In the genomic region with DNA sequence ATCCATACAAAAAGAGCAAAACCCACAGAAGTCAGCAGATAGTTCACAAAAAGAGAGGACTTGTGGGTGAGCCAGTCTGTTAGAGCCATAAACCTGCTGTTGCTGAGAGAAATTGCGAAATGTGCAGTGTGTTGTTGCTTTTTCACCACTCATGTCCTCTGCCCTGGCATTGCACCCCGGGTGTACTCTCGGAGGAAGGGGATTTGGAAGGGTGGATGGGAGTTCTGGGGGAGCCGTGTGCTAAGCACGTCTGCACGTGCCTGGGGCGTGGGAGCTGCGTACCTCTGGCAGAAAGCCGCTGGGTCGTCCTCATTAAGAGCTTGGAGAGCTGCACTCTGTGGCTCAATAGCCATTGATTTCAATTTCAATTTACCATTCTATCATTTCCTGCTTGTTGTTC, we compare ENCODE assay signal across 10 mouse cellular contexts.
DNase-seq lines count a peak whose midpoint lies in the region; ATAC-seq and TF ChIP-seq lines count a peak whose summit lies in the region.
"Had no signal": no experiment of that assay in that cellular context is flagged by ENCODE, and none has a peak within 500 bp of the region (broad histone marks: within the 10 kb centered on the region; RNA-seq: fewer than 3 reads in every experiment).

No protein-coding gene starts in this region.

- 76% methylated on average over 10 of the region's 10 CpGs for WGBS in intestine, embryonic 15.5 days
- 80% methylated on average over 10 of the region's 10 CpGs for WGBS in intestine, postnatal 0 days
- WGBS in forebrain, embryonic 14.5 days, result 32% methylated on average over 10 of the region's 10 CpGs
- 39% methylated on average over 10 of the region's 10 CpGs for WGBS in lung, postnatal 0 days

- TF ChIP-seq CTCF in intestine, postnatal 0 days (IDR thresholded peaks at IDR 0.05; ENCODE audit: low read depth), result no peak
- TF ChIP-seq CTCF in lung, postnatal 0 days (IDR thresholded peaks at IDR 0.05), result no peak

- peak; percentile 45 for ATAC-seq in intestine, embryonic 15.5 days
- ATAC-seq in intestine, postnatal 0 days, result no peak
- ATAC-seq in forebrain, embryonic 14.5 days, result peak; percentile 69
- peak; percentile 70 for ATAC-seq in lung, postnatal 0 days

- TF ChIP-seq EP300 in lung, postnatal 0 days (IDR thresholded peaks at IDR 0.05), result no peak

- H3K9me3 ChIP-seq in intestine, embryonic 15.5 days, result no peaks in the 10 kb centered on the region
- H3K9me3 ChIP-seq in intestine, postnatal 0 days (ENCODE audit: control insufficient read depth), result no peaks in the 10 kb centered on the region
- no peaks in the 10 kb centered on the region for H3K9me3 ChIP-seq in forebrain, embryonic 14.5 days (replicated peaks; ENCODE audit: control insufficient read depth, low read length)
- H3K9me3 ChIP-seq in lung, postnatal 0 days (ENCODE audit: low read length), result no peaks in the 10 kb centered on the region; the same call in 1 of the 2 replicates
- H3K9me3 ChIP-seq: stomach, embryonic 15.5 days had no signal

- H3K27me3 ChIP-seq in intestine, embryonic 15.5 days (replicated peaks), result no peaks in the 10 kb centered on the region
- no peaks in the 10 kb centered on the region for H3K27me3 ChIP-seq in intestine, postnatal 0 days (replicated peaks; ENCODE audit: control insufficient read depth, insufficient read depth, low read length)
- H3K27me3 ChIP-seq in forebrain, embryonic 14.5 days (replicated peaks; ENCODE audit: control insufficient read depth, insufficient read depth, low read length), result no peaks in the 10 kb centered on the region
- no peaks in the 10 kb centered on the region for H3K27me3 ChIP-seq in lung, postnatal 0 days (replicated peaks; ENCODE audit: insufficient read depth, low read length)
- H3K27me3 ChIP-seq: stomach, embryonic 15.5 days had no signal

- DNase-seq in NIH3T3 (ENCODE audit: low read depth), result peak; percentile 65
- DNase-seq in forebrain, embryonic 14.5 days (ENCODE audit: low spot score), result peak; percentile 49
- DNase-seq in lung, postnatal 0 days (ENCODE audit: low spot score), result peak; percentile 86
- DNase-seq in kidney, postnatal 14 days, result no peak
- DNase-seq in layer of hippocampus, adult 9-10 months (ENCODE audit: low spot score), result no peak
- no peak for DNase-seq in urinary bladder, postnatal 25 days (ENCODE audit: low spot score)
- DNase-seq: kidney, postnatal 25 days had no signal

- H3K4me3 ChIP-seq in intestine, embryonic 15.5 days (replicated peaks), result no peak overlapping the region
- H3K4me3 ChIP-seq in intestine, postnatal 0 days (ENCODE audit: low read depth, low read length), result no peak overlapping the region
- H3K4me3 ChIP-seq in forebrain, embryonic 14.5 days (ENCODE audit: low read depth, low read length), result no peak overlapping the region
- no peak overlapping the region for H3K4me3 ChIP-seq in lung, postnatal 0 days (ENCODE audit: low read depth, low read length)
- H3K4me3 ChIP-seq: stomach, embryonic 15.5 days had no signal

- no peak overlapping the region for H3K4me2 ChIP-seq in intestine, embryonic 15.5 days (replicated peaks)
- no peak overlapping the region for H3K4me2 ChIP-seq in intestine, postnatal 0 days (replicated peaks; ENCODE audit: low read depth)
- H3K4me2 ChIP-seq in forebrain, embryonic 14.5 days (ENCODE audit: low read length), result no peak overlapping the region
- H3K4me2 ChIP-seq in lung, postnatal 0 days (replicated peaks; ENCODE audit: low read depth, low read length), result no peak overlapping the region
- H3K4me2 ChIP-seq: stomach, embryonic 15.5 days had no signal

- H3K9ac ChIP-seq in intestine, embryonic 15.5 days, result no peak overlapping the region
- no peak overlapping the region for H3K9ac ChIP-seq in intestine, postnatal 0 days (ENCODE audit: low read depth, low read length)
- no peak overlapping the region for H3K9ac ChIP-seq in forebrain, embryonic 14.5 days (ENCODE audit: low read length)
- no peak overlapping the region for H3K9ac ChIP-seq in lung, postnatal 0 days (replicated peaks; ENCODE audit: low read depth)
- H3K9ac ChIP-seq: stomach, embryonic 15.5 days had no signal

- H3K4me1 ChIP-seq in intestine, embryonic 15.5 days (replicated peaks), result peaks cover 9% of the 10 kb centered on the region
- H3K4me1 ChIP-seq in intestine, postnatal 0 days (replicated peaks; ENCODE audit: control insufficient read depth, insufficient read depth, low read length), result no peaks in the 10 kb centered on the region
- H3K4me1 ChIP-seq in forebrain, embryonic 14.5 days (ENCODE audit: control insufficient read depth, insufficient read depth, low read length), result peaks cover 8% of the 10 kb centered on the region
- no peaks in the 10 kb centered on the region for H3K4me1 ChIP-seq in lung, postnatal 0 days (ENCODE audit: insufficient read depth, low read depth, low read length)

- H3K27ac ChIP-seq in intestine, embryonic 15.5 days, result no peak overlapping the region
- no peak overlapping the region for H3K27ac ChIP-seq in intestine, postnatal 0 days (ENCODE audit: low read depth, low read length)
- no peak overlapping the region for H3K27ac ChIP-seq in forebrain, embryonic 14.5 days (ENCODE audit: low read depth, low read length)
- H3K27ac ChIP-seq in lung, postnatal 0 days (ENCODE audit: low read length), result peak overlapping the region; percentile 17; the same call in 1 of the 2 replicates
- H3K27ac ChIP-seq: stomach, embryonic 15.5 days had no signal

- H3K36me3 ChIP-seq in intestine, embryonic 15.5 days, result no peaks in the 10 kb centered on the region
- peaks cover 6% of the 10 kb centered on the region for H3K36me3 ChIP-seq in intestine, postnatal 0 days (ENCODE audit: control insufficient read depth, insufficient read depth)
- no peaks in the 10 kb centered on the region for H3K36me3 ChIP-seq in forebrain, embryonic 14.5 days (ENCODE audit: control insufficient read depth, insufficient read depth, low read length)
- no peaks in the 10 kb centered on the region for H3K36me3 ChIP-seq in lung, postnatal 0 days (ENCODE audit: insufficient read depth, low read length)
- H3K36me3 ChIP-seq: stomach, embryonic 15.5 days had no signal

Comparison
In these comparisons a context has a peak if more than half of its experiments do, and no peak if none do; other contexts are left out.
1. DNase-seq: peak in NIH3T3 (single experiment), forebrain, embryonic 14.5 days (single experiment) and lung, postnatal 0 days (single experiment); none in kidney, postnatal 14 days (single experiment), layer of hippocampus, adult 9-10 months (single experiment) and urinary bladder, postnatal 25 days (single experiment).